Mouse (Mus musculus): ENCODE results near the gene Hephl1. TPM values are rescaled to one million over a fixed set of nuclear protein-coding genes. Genes with fewer than 3 reads are reported as not detected.

The Hephl1 gene
- polyA plus RNA-seq, 1 experiment from 2014 or later, result 0.31 TPM

- H3K4me2 ChIP-seq (ENCODE audit: low read depth, low read length), result no peak overlapping the region
- H3K27ac ChIP-seq (replicated peaks; ENCODE audit: low read depth, low read length), result no peak overlapping the region
- no peaks in the 10 kb centered on the region for H3K27me3 ChIP-seq (replicated peaks; ENCODE audit: control insufficient read depth, insufficient read depth, low read length)
- H3K9me3 ChIP-seq (ENCODE audit: control insufficient read depth, low read length), result no peaks in the 10 kb centered on the region
- no peaks in the 10 kb centered on the region for H3K4me1 ChIP-seq (ENCODE audit: control insufficient read depth, insufficient read depth, low read length)
- ATAC-seq (ENCODE audit: low read depth), result no peak
- 88% methylated on average over 18 of the region's 18 CpGs for WGBS
- no peak for DNase-seq (ENCODE audit: low spot score)
- H3K4me3 ChIP-seq (ENCODE audit: low read depth, low read length), result no peak overlapping the region
- H3K9ac ChIP-seq (ENCODE audit: low read depth, low read length), result no peak overlapping the region
- H3K36me3 ChIP-seq (ENCODE audit: control insufficient read depth, insufficient read depth, low read length), result peaks cover 4% of the 10 kb centered on the region; the same call in 1 of the 2 replicates
Observed at GRCm38 (mm10) chr9:15017791-15018755, 93.8 kb downstream of the Hephl1 start.

- no peak overlapping the region for H3K9ac ChIP-seq (ENCODE audit: low read depth, low read length)
- no peak overlapping the region for H3K4me3 ChIP-seq (ENCODE audit: low read depth, low read length)
- H3K9me3 ChIP-seq (ENCODE audit: control insufficient read depth, low read length), result no peaks in the 10 kb centered on the region
- no peak overlapping the region for H3K4me2 ChIP-seq (ENCODE audit: low read depth, low read length)
- no peak overlapping the region for H3K27ac ChIP-seq (replicated peaks; ENCODE audit: low read depth, low read length)
- peaks cover 4% of the 10 kb centered on the region; the same call in 1 of the 2 replicates for H3K36me3 ChIP-seq (ENCODE audit: control insufficient read depth, insufficient read depth, low read length)
- ATAC-seq (ENCODE audit: low read depth) (peak; percentile 54; the same call in 1 of the 2 replicates), DNase-seq (ENCODE audit: low spot score) (peak; percentile 90)
- no peaks in the 10 kb centered on the region for H3K27me3 ChIP-seq (replicated peaks; ENCODE audit: control insufficient read depth, insufficient read depth, low read length)
- WGBS, result 59% methylated on average over 7 of the region's 7 CpGs
- no peaks in the 10 kb centered on the region for H3K4me1 ChIP-seq (ENCODE audit: control insufficient read depth, insufficient read depth, low read length)
Observed at GRCm38 (mm10) chr9:15015223-15015956, 96.5 kb downstream of the Hephl1 start.

- H3K9ac ChIP-seq (ENCODE audit: low read depth, low read length), result no peak overlapping the region
- H3K27ac ChIP-seq (replicated peaks; ENCODE audit: low read depth, low read length), result no peak overlapping the region
- no peak for ATAC-seq (ENCODE audit: low read depth)
- WGBS, result 87% methylated on average over 14 of the region's 14 CpGs
- DNase-seq (ENCODE audit: low spot score), result no peak
- H3K27me3 ChIP-seq (replicated peaks; ENCODE audit: control insufficient read depth, insufficient read depth, low read length), result no peaks in the 10 kb centered on the region
- H3K4me1 ChIP-seq (ENCODE audit: control insufficient read depth, insufficient read depth, low read length), result peaks cover 8% of the 10 kb centered on the region; the same call in 1 of the 2 replicates
- no peak overlapping the region for H3K4me2 ChIP-seq (ENCODE audit: low read depth, low read length)
- no peak overlapping the region for H3K4me3 ChIP-seq (ENCODE audit: low read depth, low read length)
- H3K36me3 ChIP-seq (ENCODE audit: control insufficient read depth, insufficient read depth, low read length), result peaks cover 50% of the 10 kb centered on the region
- no peaks in the 10 kb centered on the region for H3K9me3 ChIP-seq (ENCODE audit: control insufficient read depth, low read length)
Observed at GRCm38 (mm10) chr9:15007566-15007965, 104.3 kb downstream of the Hephl1 start.

- Histone ChIP-seq H3K4me2 (ENCODE audit: low read depth, low read length) (peak overlapping the region; percentile 26; the same call in 1 of the 2 replicates), H3K9ac (ENCODE audit: low read depth, low read length) (no peak overlapping the region), H3K4me3 (ENCODE audit: low read depth, low read length) (no peak overlapping the region), H3K9me3 (ENCODE audit: control insufficient read depth, low read length) (no peaks in the 10 kb centered on the region), H3K27me3 (replicated peaks; ENCODE audit: control insufficient read depth, insufficient read depth, low read length) (no peaks in the 10 kb centered on the region), H3K27ac (replicated peaks; ENCODE audit: low read depth, low read length) (no peak overlapping the region), H3K36me3 (ENCODE audit: control insufficient read depth, insufficient read depth, low read length) (peaks cover 43% of the 10 kb centered on the region), H3K4me1 (ENCODE audit: control insufficient read depth, insufficient read depth, low read length) (peaks cover 8% of the 10 kb centered on the region; the same call in 1 of the 2 replicates)
- ATAC-seq (ENCODE audit: low read depth) (no peak), DNase-seq (ENCODE audit: low spot score) (no peak)
- 41% methylated on average over 8 of the region's 9 CpGs for whole genome bisulfite sequencing
Observed at GRCm38 (mm10) chr9:15004298-15004685, 107.6 kb downstream of the Hephl1 start.

- H3K36me3 ChIP-seq (ENCODE audit: control insufficient read depth, insufficient read depth, low read length), result peaks cover 39% of the 10 kb centered on the region
- no peak for DNase-seq (ENCODE audit: low spot score)
- H3K4me2 ChIP-seq (ENCODE audit: low read depth, low read length), result peak overlapping the region; percentile 26; the same call in 1 of the 2 replicates
- H3K9me3 ChIP-seq (ENCODE audit: control insufficient read depth, low read length), result no peaks in the 10 kb centered on the region
- no peak overlapping the region; the same call in 1 of the 2 replicates for H3K9ac ChIP-seq (ENCODE audit: low read depth, low read length)
- no peak for ATAC-seq (ENCODE audit: low read depth)
- H3K4me1 ChIP-seq (ENCODE audit: control insufficient read depth, insufficient read depth, low read length), result peaks cover 8% of the 10 kb centered on the region; the same call in 1 of the 2 replicates
- H3K27me3 ChIP-seq (replicated peaks; ENCODE audit: control insufficient read depth, insufficient read depth, low read length), result no peaks in the 10 kb centered on the region
- H3K4me3 ChIP-seq (ENCODE audit: low read depth, low read length), result no peak overlapping the region
- 23% methylated on average over 10 of the region's 10 CpGs for WGBS
- H3K27ac ChIP-seq (replicated peaks; ENCODE audit: low read depth, low read length), result 0 out of 2 replicates have a peak overlapping the region, but pooled peaks have one; percentile 15
Observed at GRCm38 (mm10) chr9:15003676-15004297, 108.1 kb downstream of the Hephl1 start.

- no peaks in the 10 kb centered on the region for H3K27me3 ChIP-seq (replicated peaks; ENCODE audit: control insufficient read depth, insufficient read depth, low read length)
- H3K4me1 ChIP-seq (ENCODE audit: control insufficient read depth, insufficient read depth, low read length), result peaks cover 8% of the 10 kb centered on the region; the same call in 1 of the 2 replicates
- no peaks in the 10 kb centered on the region for H3K9me3 ChIP-seq (ENCODE audit: control insufficient read depth, low read length)
- no peak for ATAC-seq (ENCODE audit: low read depth)
- H3K4me2 ChIP-seq (ENCODE audit: low read depth, low read length), result no peak overlapping the region
- no peak overlapping the region; the same call in 1 of the 2 replicates for H3K9ac ChIP-seq (ENCODE audit: low read depth, low read length)
- 42% methylated on average over 6 of the region's 6 CpGs for WGBS
- H3K36me3 ChIP-seq (ENCODE audit: control insufficient read depth, insufficient read depth, low read length), result peaks cover 33% of the 10 kb centered on the region
- no peak for DNase-seq (ENCODE audit: low spot score)
- peak overlapping the region; percentile 15; the same call in 1 of the 2 replicates for H3K27ac ChIP-seq (replicated peaks; ENCODE audit: low read depth, low read length)
- H3K4me3 ChIP-seq (ENCODE audit: low read depth, low read length), result no peak overlapping the region
Observed at GRCm38 (mm10) chr9:15002995-15003613, 108.8 kb downstream of the Hephl1 start.

Data from embryonic facial prominence, embryonic 14.5 days (tissue).